Comparison of ENCODE assay signal across 10 mouse cellular contexts in the genomic region with DNA sequence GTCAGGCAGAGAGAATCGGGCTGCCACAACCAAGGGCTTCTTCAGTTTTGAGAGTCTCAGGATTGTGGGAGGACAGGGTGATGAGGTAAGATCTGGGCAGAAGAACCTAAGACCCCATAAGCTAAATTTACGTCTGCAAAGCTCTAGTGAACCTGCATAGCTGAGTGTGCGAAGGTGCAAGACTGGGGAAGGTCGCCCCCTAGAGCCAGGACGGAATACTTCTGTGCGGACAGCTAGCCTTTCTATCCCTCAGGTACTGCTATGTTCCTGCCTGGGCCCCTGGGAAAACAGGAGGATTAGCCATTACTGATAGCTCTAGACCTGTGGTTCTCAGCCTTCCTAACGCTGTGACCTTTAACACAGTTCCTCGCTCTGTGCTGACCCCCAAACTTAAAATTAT. TPM values are rescaled to one million over a fixed set of nuclear protein-coding genes. Genes with fewer than 3 reads are reported as not detected.
DNase-seq lines count a peak whose midpoint lies in the region; ATAC-seq and TF ChIP-seq lines count a peak whose summit lies in the region.
"Had no signal": no experiment of that assay in that cellular context is flagged by ENCODE, and none has a peak within 500 bp of the region (broad histone marks: within the 10 kb centered on the region; RNA-seq: fewer than 3 reads in every experiment).

No protein-coding gene starts in this region.

- H3K36me3 ChIP-seq in heart, embryonic 11.5 days (ENCODE audit: control insufficient read depth, insufficient read depth, low read length), result no peaks in the 10 kb centered on the region
- no peaks in the 10 kb centered on the region for H3K36me3 ChIP-seq in G1E (replicated peaks)
- no peaks in the 10 kb centered on the region for H3K36me3 ChIP-seq in kidney, embryonic 14.5 days (ENCODE audit: control insufficient read depth, insufficient read depth, low read length)
- H3K36me3 ChIP-seq in lung, postnatal 0 days (ENCODE audit: insufficient read depth, low read length), result no peaks in the 10 kb centered on the region
- H3K36me3 ChIP-seq: heart, embryonic 13.5 days had no signal

- TF ChIP-seq CTCF in G1E (IDR thresholded peaks at IDR 0.05; ENCODE audit: low read depth, low read length), result peak; percentile 65; the same call in 1 of the 2 replicates
- peak; percentile 89 for TF ChIP-seq CTCF in lung, postnatal 0 days (IDR thresholded peaks at IDR 0.05)

- H3K9ac ChIP-seq in heart, embryonic 11.5 days (ENCODE audit: low read depth, low read length), result no peak overlapping the region
- no peak overlapping the region for H3K9ac ChIP-seq in kidney, embryonic 14.5 days (ENCODE audit: low read depth, low read length)
- H3K9ac ChIP-seq in lung, postnatal 0 days (replicated peaks; ENCODE audit: low read depth), result no peak overlapping the region
- H3K9ac ChIP-seq: heart, embryonic 13.5 days had no signal

- no peak for TF ChIP-seq EP300 in lung, postnatal 0 days (IDR thresholded peaks at IDR 0.05)

- no peaks in the 10 kb centered on the region for H3K9me3 ChIP-seq in heart, embryonic 11.5 days (replicated peaks; ENCODE audit: control insufficient read depth, low read length)
- H3K9me3 ChIP-seq in G1E (replicated peaks), result no peaks in the 10 kb centered on the region
- H3K9me3 ChIP-seq in kidney, embryonic 14.5 days (ENCODE audit: control insufficient read depth, low read length), result no peaks in the 10 kb centered on the region
- H3K9me3 ChIP-seq in lung, postnatal 0 days (ENCODE audit: low read length), result no peaks in the 10 kb centered on the region
- H3K9me3 ChIP-seq: heart, embryonic 13.5 days had no signal

- no peaks in the 10 kb centered on the region for H3K27me3 ChIP-seq in heart, embryonic 11.5 days (ENCODE audit: control insufficient read depth, insufficient read depth, low read length)
- peaks cover 43% of the 10 kb centered on the region for H3K27me3 ChIP-seq in G1E (ENCODE audit: insufficient read depth, low read length)
- no peaks in the 10 kb centered on the region for H3K27me3 ChIP-seq in kidney, embryonic 14.5 days (ENCODE audit: control insufficient read depth, insufficient read depth, low read length)
- H3K27me3 ChIP-seq in lung, postnatal 0 days (replicated peaks; ENCODE audit: insufficient read depth, low read length), result no peaks in the 10 kb centered on the region
- H3K27me3 ChIP-seq: heart, embryonic 13.5 days had no signal

- no peak overlapping the region for H3K4me2 ChIP-seq in heart, embryonic 11.5 days
- no peak overlapping the region for H3K4me2 ChIP-seq in kidney, embryonic 14.5 days (replicated peaks; ENCODE audit: low read depth, low read length)
- no peak overlapping the region for H3K4me2 ChIP-seq in lung, postnatal 0 days (replicated peaks; ENCODE audit: low read depth, low read length)
- H3K4me2 ChIP-seq: heart, embryonic 13.5 days had no signal

- peaks cover 33% of the 10 kb centered on the region for H3K4me1 ChIP-seq in heart, embryonic 11.5 days (ENCODE audit: control insufficient read depth, insufficient read depth, low read length)
- peaks cover 6% of the 10 kb centered on the region for H3K4me1 ChIP-seq in G1E (ENCODE audit: insufficient read depth, low read depth, low read length)
- peaks cover 57% of the 10 kb centered on the region for H3K4me1 ChIP-seq in kidney, embryonic 14.5 days (ENCODE audit: control insufficient read depth, insufficient read depth, low read length)
- peaks cover 38% of the 10 kb centered on the region for H3K4me1 ChIP-seq in lung, postnatal 0 days (ENCODE audit: insufficient read depth, low read depth, low read length)

- no peak for ATAC-seq in heart, embryonic 11.5 days (replicated peaks; ENCODE audit: insufficient number of reproducible peaks, low FRiP score, low TSS enrichment)
- peak; percentile 65; the same call in 1 of the 2 replicates for ATAC-seq in G1E (ENCODE audit: extremely low read depth, insufficient number of reproducible peaks, low FRiP score, poor library complexity, severe bottlenecking)
- ATAC-seq in kidney, embryonic 14.5 days (ENCODE audit: low FRiP score, low TSS enrichment), result 0 out of 2 replicates have a peak, but pooled peaks have one; percentile 32
- ATAC-seq in lung, postnatal 0 days, result peak; percentile 21; the same call in 1 of the 2 replicates

- DNase-seq in heart, adult 11 months, result peak; percentile 95
- peak; percentile 55 for DNase-seq in G1E (ENCODE audit: low spot score)
- peak; percentile 92 to 94 for DNase-seq in cerebellum, postnatal 10 days
- DNase-seq in gastrocnemius, postnatal 25 days, result peak; percentile 55
- DNase-seq in lung, postnatal 0 days (ENCODE audit: low spot score), result peak; percentile 71
- DNase-seq in right cerebral cortex, postnatal 4 days, result peak; percentile 73

- no peak overlapping the region for H3K4me3 ChIP-seq in heart, embryonic 11.5 days (ENCODE audit: low read depth, low read length)
- no peak overlapping the region for H3K4me3 ChIP-seq in G1E (ENCODE audit: low read depth, low read length)
- H3K4me3 ChIP-seq in kidney, embryonic 14.5 days (ENCODE audit: low read length), result no peak overlapping the region
- H3K4me3 ChIP-seq in lung, postnatal 0 days (ENCODE audit: low read depth, low read length), result no peak overlapping the region
- H3K4me3 ChIP-seq: heart, embryonic 13.5 days had no signal

- no peak overlapping the region for H3K27ac ChIP-seq in heart, embryonic 11.5 days (ENCODE audit: low read depth, low read length)
- no peak overlapping the region for H3K27ac ChIP-seq in kidney, embryonic 14.5 days (ENCODE audit: low read depth, low read length)
- no peak overlapping the region for H3K27ac ChIP-seq in lung, postnatal 0 days (ENCODE audit: low read length)
- H3K27ac ChIP-seq: heart, embryonic 13.5 days had no signal

- 10% methylated on average over 8 of the region's 8 CpGs for WGBS in heart, embryonic 11.5 days (ENCODE audit: insufficient replicate concordance)
- WGBS in kidney, embryonic 14.5 days, result 12% methylated on average over 8 of the region's 8 CpGs
- 11% methylated on average over 8 of the region's 8 CpGs for WGBS in lung, postnatal 0 days

RNA-seq across cellular contexts. Expression of a gene that starts 1.8 kb away (rescaled TPM):
- polyA plus RNA-seq in heart, embryonic 11.5 days (2014; fragmentation: Nextera tagmentation; extraction: Ambion mirVana), result 45.1 and 51.1 TPM in 2 replicates
- 210 and 256 TPM in 2 replicates for total RNA-seq in G1E (2014; fragmentation: Nextera tagmentation)
- 108 and 116 TPM in 2 replicates for total RNA-seq in G1E (2017)
- polyA plus RNA-seq in G1E (2012), result 113 and 125 TPM in 2 replicates
- total RNA-seq in gastrocnemius, postnatal 25 days (2021), result 10 to 100 TPM; 44.7 to 47.2 TPM
- polyA plus RNA-seq in kidney, embryonic 14.5 days (2014; fragmentation: Nextera tagmentation; extraction: Ambion mirVana), result 34.4 and 36.1 TPM in 2 replicates
- polyA plus RNA-seq in lung, postnatal 0 days (2015; fragmentation: Nextera tagmentation; extraction: Ambion mirVana), result 69.5 and 75.7 TPM in 2 replicates

RNA-seq across cellular contexts. Expression of a gene that starts 8.7 kb away (rescaled TPM):
- polyA plus RNA-seq in heart, embryonic 11.5 days (2014; fragmentation: Nextera tagmentation; extraction: Ambion mirVana), result 8.3 and 8.5 TPM in 2 replicates
- total RNA-seq in G1E (2014; fragmentation: Nextera tagmentation) (not detected in 2 replicates), G1E (2017) (under 0.01 and 0.05 TPM in 2 replicates)
- 0.23 and 0.25 TPM in 2 replicates for polyA plus RNA-seq in G1E (2012)
- 1 to 10 TPM; 3.7 to 8.1 TPM for total RNA-seq in gastrocnemius, postnatal 25 days (2021)
- 11.9 and 15.7 TPM in 2 replicates for polyA plus RNA-seq in kidney, embryonic 14.5 days (2014; fragmentation: Nextera tagmentation; extraction: Ambion mirVana)
- 18.7 and 25.5 TPM in 2 replicates for polyA plus RNA-seq in lung, postnatal 0 days (2015; fragmentation: Nextera tagmentation; extraction: Ambion mirVana)

RNA-seq across cellular contexts. Expression of a gene that starts 45.4 kb away (rescaled TPM):
- 0.20 TPM in 1 of 2 replicates, not detected in the other for polyA plus RNA-seq in heart, embryonic 11.5 days (2014; fragmentation: Nextera tagmentation; extraction: Ambion mirVana)
- total RNA-seq in G1E (2014; fragmentation: Nextera tagmentation) (not detected in 2 replicates), G1E (2017) (0.05 and 0.17 TPM in 2 replicates)
- polyA plus RNA-seq in G1E (2012), result not detected in 2 replicates
- under 1 TPM; 0.36 to 0.91 TPM for total RNA-seq in gastrocnemius, postnatal 25 days (2021)
- polyA plus RNA-seq in kidney, embryonic 14.5 days (2014; fragmentation: Nextera tagmentation; extraction: Ambion mirVana), result 0.20 and 0.34 TPM in 2 replicates
- polyA plus RNA-seq in lung, postnatal 0 days (2015; fragmentation: Nextera tagmentation; extraction: Ambion mirVana), result 2.1 and 2.9 TPM in 2 replicates
- polyA plus RNA-seq: neural tube, embryonic 14.5 days had no signal
